Mouse (Mus musculus): Measurements from ENCODE around the gene Ifitm1. TPM values are rescaled to one million over a fixed set of nuclear protein-coding genes. Genes with fewer than 3 reads are reported as not detected.

Gene Ifitm1
- polyA plus RNA-seq, 1 experiment from 2014 or later, result 76.6 TPM

GRCm38 (mm10) chr7:140938896-140939295 lies 28.1 kb upstream of the Ifitm1 start:
- 0 out of 2 replicates have a peak overlapping the region, but pooled peaks have one; percentile 85 for H3K27ac ChIP-seq (replicated peaks; ENCODE audit: low read depth, low read length)
- H3K36me3 ChIP-seq (ENCODE audit: control insufficient read depth, insufficient read depth, low read length), result no peaks in the 10 kb centered on the region
- WGBS, result 20% methylated on average over 2 of the region's 2 CpGs
- DNase-seq (ENCODE audit: low spot score) (no peak), ATAC-seq (ENCODE audit: low read depth) (no peak)
- no peaks in the 10 kb centered on the region for H3K9me3 ChIP-seq (ENCODE audit: control insufficient read depth, low read length)
- H3K9ac ChIP-seq (ENCODE audit: low read depth, low read length), result no peak overlapping the region
- 0 out of 2 replicates have a peak overlapping the region, but pooled peaks have one; percentile 43 for H3K4me2 ChIP-seq (ENCODE audit: low read depth, low read length)
- H3K27me3 ChIP-seq (replicated peaks; ENCODE audit: control insufficient read depth, insufficient read depth, low read length), result no peaks in the 10 kb centered on the region
- H3K4me1 ChIP-seq (ENCODE audit: control insufficient read depth, insufficient read depth, low read length), result peaks cover 19% of the 10 kb centered on the region
- H3K4me3 ChIP-seq (ENCODE audit: low read depth, low read length), result no peak overlapping the region

- no peak overlapping the region for H3K9ac ChIP-seq (ENCODE audit: low read depth, low read length)
- WGBS, result 6% methylated on average over 8 of the region's 8 CpGs
- H3K9me3 ChIP-seq (ENCODE audit: control insufficient read depth, low read length), result no peaks in the 10 kb centered on the region
- peak; percentile 90 for DNase-seq (ENCODE audit: low spot score)
- no peaks in the 10 kb centered on the region; the same call in 1 of the 2 replicates for H3K36me3 ChIP-seq (ENCODE audit: control insufficient read depth, insufficient read depth, low read length)
- peak overlapping the region; percentile 43 for H3K4me2 ChIP-seq (ENCODE audit: low read depth, low read length)
- peak; percentile 43; the same call in 1 of the 2 replicates for ATAC-seq (ENCODE audit: low read depth)
- H3K27me3 ChIP-seq (replicated peaks; ENCODE audit: control insufficient read depth, insufficient read depth, low read length), result no peaks in the 10 kb centered on the region
- H3K4me1 ChIP-seq (ENCODE audit: control insufficient read depth, insufficient read depth, low read length), result peaks cover 19% of the 10 kb centered on the region
- H3K4me3 ChIP-seq (ENCODE audit: low read depth, low read length), result no peak overlapping the region
- H3K27ac ChIP-seq (replicated peaks; ENCODE audit: low read depth, low read length), result peak overlapping the region; percentile 85
Observed at GRCm38 (mm10) chr7:140939669-140940171, 27.3 kb upstream of the Ifitm1 start.

- H3K27ac ChIP-seq (replicated peaks; ENCODE audit: low read depth, low read length), result peak within 1 kb of the TSS; percentile 97
- H3K4me1 ChIP-seq (ENCODE audit: control insufficient read depth, insufficient read depth, low read length), result peaks cover 19% of the 10 kb centered on the region
- peak within 1 kb of the TSS; percentile 78 for H3K4me2 ChIP-seq (ENCODE audit: low read depth, low read length)
- H3K27me3 ChIP-seq (replicated peaks; ENCODE audit: control insufficient read depth, insufficient read depth, low read length), result no peaks in the 10 kb centered on the region
- 2% methylated on average over 33 of the region's 33 CpGs for WGBS
- H3K4me3 ChIP-seq (ENCODE audit: low read depth, low read length), result peak within 1 kb of the TSS; percentile 56
- peak within 1 kb of the TSS; percentile 83 for H3K9ac ChIP-seq (ENCODE audit: low read depth, low read length)
- peak; percentile 94 for DNase-seq (ENCODE audit: low spot score)
- peak; percentile 90 for ATAC-seq (ENCODE audit: low read depth)
- H3K9me3 ChIP-seq (ENCODE audit: control insufficient read depth, low read length), result no peaks in the 10 kb centered on the region
- H3K36me3 ChIP-seq (ENCODE audit: control insufficient read depth, insufficient read depth, low read length), result peaks cover 17% of the 10 kb centered on the region
Observed at GRCm38 (mm10) chr7:140941222-140942051, 25.6 kb upstream of the Ifitm1 start, which contains the start of gene Pgghg. Pgghg (plus strand) TSS chr7:140941391.

GRCm38 (mm10) chr7:140942341-140942740 lies 24.7 kb upstream of the Ifitm1 start:
- Histone ChIP-seq H3K9ac (ENCODE audit: low read depth, low read length) (peak overlapping the region; percentile 83), H3K9me3 (ENCODE audit: control insufficient read depth, low read length) (no peaks in the 10 kb centered on the region), H3K27me3 (replicated peaks; ENCODE audit: control insufficient read depth, insufficient read depth, low read length) (no peaks in the 10 kb centered on the region), H3K4me1 (ENCODE audit: control insufficient read depth, insufficient read depth, low read length) (peaks cover 19% of the 10 kb centered on the region), H3K36me3 (ENCODE audit: control insufficient read depth, insufficient read depth, low read length) (peaks cover 26% of the 10 kb centered on the region), H3K27ac (replicated peaks; ENCODE audit: low read depth, low read length) (peak overlapping the region; percentile 97), H3K4me2 (ENCODE audit: low read depth, low read length) (peak overlapping the region; percentile 78), H3K4me3 (ENCODE audit: low read depth, low read length) (peak overlapping the region; percentile 56)
- no peak for ATAC-seq (ENCODE audit: low read depth)
- WGBS, result 50% methylated on average over 9 of the region's 9 CpGs
- no peak for DNase-seq (ENCODE audit: low spot score)

GRCm38 (mm10) chr7:140942811-140943210 lies 24.2 kb upstream of the Ifitm1 start:
- H3K27me3 ChIP-seq (replicated peaks; ENCODE audit: control insufficient read depth, insufficient read depth, low read length), result no peaks in the 10 kb centered on the region
- H3K4me1 ChIP-seq (ENCODE audit: control insufficient read depth, insufficient read depth, low read length), result peaks cover 19% of the 10 kb centered on the region
- DNase-seq (ENCODE audit: low spot score) (no peak), ATAC-seq (ENCODE audit: low read depth) (no peak)
- no peaks in the 10 kb centered on the region for H3K9me3 ChIP-seq (ENCODE audit: control insufficient read depth, low read length)
- H3K9ac ChIP-seq (ENCODE audit: low read depth, low read length), result 0 out of 2 replicates have a peak overlapping the region, but pooled peaks have one; percentile 0
- peaks cover 31% of the 10 kb centered on the region for H3K36me3 ChIP-seq (ENCODE audit: control insufficient read depth, insufficient read depth, low read length)
- 86% methylated on average over 10 of the region's 10 CpGs for WGBS
- peak overlapping the region; percentile 97 for H3K27ac ChIP-seq (replicated peaks; ENCODE audit: low read depth, low read length)
- H3K4me2 ChIP-seq (ENCODE audit: low read depth, low read length), result peak overlapping the region; percentile 78
- H3K4me3 ChIP-seq (ENCODE audit: low read depth, low read length), result no peak overlapping the region

GRCm38 (mm10) chr7:140943356-140943755 lies 23.7 kb upstream of the Ifitm1 start:
- Histone ChIP-seq H3K9me3 (ENCODE audit: control insufficient read depth, low read length) (no peaks in the 10 kb centered on the region), H3K27me3 (replicated peaks; ENCODE audit: control insufficient read depth, insufficient read depth, low read length) (no peaks in the 10 kb centered on the region), H3K27ac (replicated peaks; ENCODE audit: low read depth, low read length) (no peak overlapping the region), H3K9ac (ENCODE audit: low read depth, low read length) (0 out of 2 replicates have a peak overlapping the region, but pooled peaks have one; percentile 0), H3K4me3 (ENCODE audit: low read depth, low read length) (no peak overlapping the region), H3K4me2 (ENCODE audit: low read depth, low read length) (no peak overlapping the region), H3K4me1 (ENCODE audit: control insufficient read depth, insufficient read depth, low read length) (peaks cover 19% of the 10 kb centered on the region), H3K36me3 (ENCODE audit: control insufficient read depth, insufficient read depth, low read length) (peaks cover 36% of the 10 kb centered on the region)
- 77% methylated on average over 4 of the region's 4 CpGs for WGBS
- ATAC-seq (ENCODE audit: low read depth) (no peak), DNase-seq (ENCODE audit: low spot score) (no peak)

- 85% methylated on average over 7 of the region's 7 CpGs for WGBS
Observed at GRCm38 (mm10) chr7:140944236-140944635, 22.8 kb upstream of the Ifitm1 start.

GRCm38 (mm10) chr7:140945247-140945646 lies 21.8 kb upstream of the Ifitm1 start:
- H3K27me3 ChIP-seq (replicated peaks; ENCODE audit: control insufficient read depth, insufficient read depth, low read length), result no peaks in the 10 kb centered on the region
- no peaks in the 10 kb centered on the region for H3K9me3 ChIP-seq (ENCODE audit: control insufficient read depth, low read length)
- peaks cover 54% of the 10 kb centered on the region for H3K36me3 ChIP-seq (ENCODE audit: control insufficient read depth, insufficient read depth, low read length)
- H3K9ac ChIP-seq (ENCODE audit: low read depth, low read length), result no peak overlapping the region
- no peak overlapping the region for H3K4me2 ChIP-seq (ENCODE audit: low read depth, low read length)
- H3K4me1 ChIP-seq (ENCODE audit: control insufficient read depth, insufficient read depth, low read length), result peaks cover 7% of the 10 kb centered on the region
- WGBS, result 87% methylated on average over 5 of the region's 5 CpGs
- ATAC-seq (ENCODE audit: low read depth), result no peak
- DNase-seq (ENCODE audit: low spot score), result no peak
- no peak overlapping the region for H3K4me3 ChIP-seq (ENCODE audit: low read depth, low read length)
- no peak overlapping the region for H3K27ac ChIP-seq (replicated peaks; ENCODE audit: low read depth, low read length)

More at GRCm38 (mm10) chr7:140944236-140944635, 22.8 kb upstream of the Ifitm1 start:
- Histone ChIP-seq H3K4me1 (ENCODE audit: control insufficient read depth, insufficient read depth, low read length) (peaks cover 12% of the 10 kb centered on the region), H3K36me3 (ENCODE audit: control insufficient read depth, insufficient read depth, low read length) (peaks cover 45% of the 10 kb centered on the region), H3K9ac (ENCODE audit: low read depth, low read length) (no peak overlapping the region), H3K27ac (replicated peaks; ENCODE audit: low read depth, low read length) (no peak overlapping the region), H3K4me3 (ENCODE audit: low read depth, low read length) (no peak overlapping the region), H3K27me3 (replicated peaks; ENCODE audit: control insufficient read depth, insufficient read depth, low read length) (no peaks in the 10 kb centered on the region), H3K4me2 (ENCODE audit: low read depth, low read length) (no peak overlapping the region), H3K9me3 (ENCODE audit: control insufficient read depth, low read length) (no peaks in the 10 kb centered on the region)
- DNase-seq (ENCODE audit: low spot score) (no peak), ATAC-seq (ENCODE audit: low read depth) (no peak)

All from embryonic facial prominence, embryonic 14.5 days (tissue).